Mouse (Mus musculus) ovary, postnatal 36 days (tissue): Measurements from ENCODE around the gene Dctn5.
"Not testable (repeated sequence)": the region's sequence is repeated elsewhere in the genome, so short reads cannot be mapped to it uniquely, and the experiment has no call there.

ENCODE experiments used
- DNase-seq: peaks from one replicate; pipeline ENCODE4 v3.0.0; 2022; ENCODE audit warnings: low spot score, mixed read lengths

The Dctn5 gene

GRCm38 (mm10) chr7:122132497-122133337 lies at the start of gene Dctn5, which contains the start of gene Palb2:
TSS of gene Dctn5 (plus strand) at chr7:122133041.
TSS of gene Palb2 (minus strand) at chr7:122132985.
- DNase-seq, result peak; percentile 98

DNA sequence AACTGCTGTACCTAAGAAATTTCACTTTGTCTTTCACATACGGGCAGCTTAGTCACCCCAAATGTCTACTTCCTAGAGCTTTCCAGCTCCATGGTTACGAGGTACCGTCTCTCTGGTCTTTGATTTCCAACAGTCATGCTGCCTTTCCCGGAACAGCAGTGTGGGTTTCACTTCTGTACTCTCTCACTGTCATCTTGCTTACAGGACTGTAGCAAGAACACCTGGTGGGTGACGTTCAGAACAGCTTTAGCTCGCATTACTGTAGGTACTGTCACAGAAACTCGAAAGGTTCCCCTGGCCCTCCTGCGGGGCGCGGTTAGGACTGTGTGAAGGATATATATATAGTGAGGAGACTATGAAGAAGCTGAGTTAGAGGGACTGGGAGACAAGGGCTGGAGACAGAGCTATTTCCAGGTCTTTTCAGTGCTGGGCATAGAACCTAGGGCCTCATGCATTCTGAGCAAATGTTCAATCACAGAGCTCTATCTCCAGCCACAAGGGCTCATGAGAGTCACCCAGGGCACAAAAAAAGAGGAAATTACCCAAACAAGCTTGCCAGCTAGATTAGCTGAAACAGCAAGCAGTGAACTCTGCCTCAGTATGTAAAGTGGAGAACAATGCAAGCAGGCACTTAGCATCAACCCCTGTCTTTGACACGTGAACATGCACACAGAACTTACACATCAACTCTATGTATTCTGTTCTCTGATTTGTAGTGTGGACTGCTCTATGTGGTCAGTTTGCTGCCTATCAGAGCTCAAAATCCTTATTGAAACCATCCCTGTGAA lies 45.5 kb upstream of the Dctn5 start:
- no peak for DNase-seq

- no peak for DNase-seq
These were observed 38.1 kb upstream of the Dctn5 start for GRCm38 (mm10) chr7:122094564-122095330.

GRCm38 (mm10) chr7:122098009-122098408 lies 34.8 kb upstream of the Dctn5 start:
- DNase-seq, result no peak

GRCm38 (mm10) chr7:122099222-122099621 lies 33.6 kb upstream of the Dctn5 start:
- no peak for DNase-seq

GRCm38 (mm10) chr7:122101014-122101746 lies 31.7 kb upstream of the Dctn5 start:
- not testable (repeated sequence) for DNase-seq

DNA sequence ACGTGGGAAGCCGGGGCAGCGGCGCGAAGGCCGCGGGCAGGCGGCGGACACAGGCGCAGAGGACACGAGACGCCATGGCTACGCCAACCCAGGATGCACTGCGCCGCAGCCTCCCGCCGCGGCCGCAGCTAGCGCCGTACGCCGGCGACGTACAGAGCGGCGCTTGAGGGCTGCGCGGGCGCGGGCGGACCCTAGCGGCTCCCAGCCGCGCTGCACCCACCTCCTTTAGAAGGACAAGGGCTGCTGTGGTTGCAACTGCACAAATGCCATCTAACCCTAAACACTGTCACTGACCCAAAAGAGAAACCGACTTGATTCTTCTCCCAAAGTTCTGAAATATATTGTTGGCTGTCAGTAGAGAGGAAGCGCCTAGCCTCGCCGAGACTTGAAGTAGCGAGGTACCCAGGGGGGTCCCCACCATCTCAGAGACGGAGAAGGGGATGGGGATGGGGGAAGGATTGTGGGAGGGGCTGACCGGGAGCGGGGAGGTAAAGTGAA lies 31.0 kb upstream of the Dctn5 start, which contains the start of gene Ndufab1:
TSS of gene Ndufab1 (minus strand) at position 140 of the 498 bp plus-strand sequence.
- peak; percentile 86 for DNase-seq

- DNase-seq, result no peak
These were observed 24.6 kb upstream of the Dctn5 start for GRCm38 (mm10) chr7:122108206-122108605.

- DNase-seq, result no peak
These were observed 9.3 kb upstream of the Dctn5 start for GRCm38 (mm10) chr7:122123518-122123917.

GRCm38 (mm10) chr7:122125636-122126035 lies 7.2 kb upstream of the Dctn5 start:
- DNase-seq, result no peak

DNA sequence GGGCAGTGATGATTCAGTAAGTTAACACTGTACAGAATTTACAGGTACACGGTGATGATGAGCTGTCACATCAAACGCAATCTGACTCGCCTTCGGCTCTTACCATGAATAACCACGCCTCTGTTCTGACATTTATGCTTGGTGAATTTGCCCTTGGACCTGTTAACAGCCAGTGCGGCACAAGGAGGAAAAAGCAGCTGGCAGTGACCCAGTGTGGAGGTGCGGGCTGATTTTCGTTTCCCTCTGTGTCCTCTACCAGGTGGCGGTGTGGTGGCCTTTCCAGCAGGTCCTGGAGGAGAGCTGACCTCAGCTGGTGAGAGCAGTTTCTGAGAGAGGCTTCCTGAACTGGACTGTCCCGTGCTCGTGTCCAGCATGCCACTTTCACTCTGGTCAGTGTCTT lies 5.9 kb upstream of the Dctn5 start:
- DNase-seq, result no peak

DNA sequence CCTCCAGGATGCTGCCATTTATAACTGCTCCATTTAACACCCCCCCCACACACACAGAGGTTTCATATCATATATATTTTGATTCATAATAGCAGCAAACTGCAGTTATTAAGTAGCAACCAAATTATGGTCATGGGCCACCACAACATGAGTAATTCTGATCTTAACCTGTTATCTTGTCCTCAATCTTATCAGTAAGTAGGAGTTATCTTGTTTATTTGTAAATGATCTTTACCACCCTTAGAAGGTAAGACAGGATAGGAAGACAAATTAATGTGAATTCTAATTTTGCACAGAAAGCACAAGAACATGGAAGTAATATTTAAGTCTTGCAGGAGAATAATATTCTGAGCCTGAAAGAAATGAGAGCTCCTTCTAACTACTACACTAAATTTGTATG lies 1.0 kb upstream of the Dctn5 start:
- no peak for DNase-seq

DNA sequence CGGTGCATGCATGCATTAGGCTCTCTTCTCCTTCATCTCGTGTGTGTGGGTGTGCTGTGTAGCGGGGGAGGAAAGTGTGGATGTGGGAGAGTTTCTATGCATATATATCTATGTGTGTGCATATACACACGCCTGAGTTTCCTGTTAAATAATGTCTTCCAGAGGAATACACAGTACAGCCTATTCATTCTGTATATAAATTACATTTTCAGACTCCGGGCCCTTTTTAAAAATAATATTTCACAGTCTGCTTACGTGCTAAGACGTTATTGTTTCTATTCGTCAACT lies 441 bp downstream of the Dctn5 start:
- no peak for DNase-seq

GRCm38 (mm10) chr7:122135070-122135469 lies 2.2 kb downstream of the Dctn5 start:
- DNase-seq, result no peak

GRCm38 (mm10) chr7:122137071-122137470 lies 4.2 kb downstream of the Dctn5 start:
- DNase-seq, result no peak

DNA sequence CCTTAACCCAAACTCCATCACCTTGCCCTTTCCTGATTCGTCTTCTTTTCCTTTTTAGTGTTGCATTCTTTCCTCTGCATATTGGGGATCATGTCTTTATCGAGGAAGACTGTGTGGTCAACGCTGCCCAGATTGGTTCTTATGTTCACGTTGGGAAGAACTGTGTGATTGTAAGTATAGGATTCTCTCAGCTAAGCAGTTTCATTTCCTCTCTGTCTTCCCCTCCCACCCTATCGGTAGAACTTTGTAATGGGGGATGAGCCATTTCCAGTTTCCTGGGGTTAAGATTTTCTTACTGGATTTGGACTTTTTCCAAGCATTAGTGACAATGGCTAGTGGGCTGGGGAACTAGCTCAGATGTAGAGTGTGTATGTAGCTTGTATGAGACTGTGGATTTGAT lies 5.3 kb downstream of the Dctn5 start:
- DNase-seq, result no peak

DNA sequence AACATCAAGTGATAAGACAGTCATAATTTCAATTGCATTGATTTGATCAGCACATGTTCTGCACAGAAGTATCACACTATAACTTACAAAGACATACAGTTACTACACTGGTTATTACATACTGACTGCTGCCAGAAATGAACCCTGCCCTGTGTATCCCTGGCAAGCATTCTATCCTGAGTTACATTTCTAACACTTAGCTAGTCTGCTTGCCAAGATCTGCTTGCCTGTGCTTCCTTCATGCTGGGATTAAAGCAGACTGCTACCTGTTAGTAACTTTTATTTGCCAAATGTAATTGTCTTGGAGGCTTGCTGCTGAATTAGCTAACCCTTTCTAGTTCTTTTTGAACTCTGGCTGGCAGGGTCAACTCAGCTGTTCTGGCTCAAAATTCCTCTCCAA lies 8.2 kb downstream of the Dctn5 start:
- no peak for DNase-seq

GRCm38 (mm10) chr7:122152473-122152872 lies 19.6 kb downstream of the Dctn5 start:
- DNase-seq, result no peak

GRCm38 (mm10) chr7:122158488-122158887 lies 25.6 kb downstream of the Dctn5 start:
- no peak for DNase-seq

- peak; percentile 81 for DNase-seq
These were observed 26.4 kb downstream of the Dctn5 start, which contains the start of gene Plk1 for GRCm38 (mm10) chr7:122158915-122159902. TSS of gene Plk1 (plus strand) at chr7:122159439.
